Mouse (Mus musculus): ENCODE results near the gene Gfer.
A peak's percentile ranks its signal among the peaks of the same experiment; 100 is the strongest.

GRCm38 (mm10) chr17:24736330-24737051, 40.5 kb upstream of the Gfer start, which contains the start of gene Msrb1:
- TF ChIP-seq POLR2A (IDR thresholded peaks at IDR 0.05; ENCODE audit: insufficient read depth, low read depth, low read length) (peak; percentile 27; the same call in 1 of the 2 replicates), CTCF (IDR thresholded peaks at IDR 0.05; ENCODE audit: insufficient read depth, low read depth, low read length) (no peak)

Measured in olfactory bulb, adult 2 months (tissue).